Mouse (Mus musculus) lung, postnatal 0 days (tissue): ENCODE data around the gene Sstr2. TPM values are rescaled to one million over a fixed set of nuclear protein-coding genes. Genes with fewer than 3 reads are reported as not detected.

ENCODE experiments used
- ATAC-seq: fragments of 200-750 bp; cut with Nextera tagmentation; 2 replicates; pipeline ENCODE4 v1.8.0; 2017; ENCODE audit warnings: moderate library complexity
- DNase-seq: peaks from one replicate; pipeline ENCODE4 v3.0.0-alpha.2; 2016; ENCODE audit warnings: low spot score
- H3K27ac ChIP-seq: fragments of 300-500 bp; sonication (generic); 2 replicates; pipeline ENCODE4 v1.5.1; 2014; ENCODE audit warnings: antibody characterized with exemption, mild to moderate bottlenecking, low read length, mixed read lengths
- H3K27me3 ChIP-seq: fragments of 300-500 bp; sonication (generic); replicated peaks from 2 replicates; pipeline ENCODE4 v1.6.1; 2014; ENCODE audit warnings: low read length, mixed read lengths; ENCODE audit not compliant: insufficient read depth
- H3K36me3 ChIP-seq: fragments of 300-500 bp; sonication (generic); 2 replicates; pipeline ENCODE4 v1.6.1; 2014; ENCODE audit warnings: low read length, mixed read lengths; ENCODE audit not compliant: insufficient read depth
- H3K4me1 ChIP-seq: fragments of 300-500 bp; sonication (generic); 2 replicates; pipeline ENCODE4 v1.6.1; 2014; ENCODE audit warnings: antibody characterized with exemption, low read depth, low read length, mixed read lengths; ENCODE audit not compliant: insufficient read depth
- H3K4me2 ChIP-seq: fragments of 300-500 bp; sonication (generic); replicated peaks from 2 replicates; pipeline ENCODE4 v1.6.1; 2014; ENCODE audit warnings: low read depth, mild to moderate bottlenecking, low read length, moderate library complexity, mixed read lengths
- H3K4me3 ChIP-seq: fragments of 300-500 bp; sonication (generic); 2 replicates; pipeline ENCODE4 v1.5.1; 2014; ENCODE audit warnings: low read depth, low read length
- H3K9ac ChIP-seq: fragments of 300-500 bp; sonication (generic); replicated peaks from 2 replicates; pipeline ENCODE4 v1.6.1; 2014; ENCODE audit warnings: low read depth, mild to moderate bottlenecking
- H3K9me3 ChIP-seq: fragments of 300-500 bp; sonication (generic); 2 replicates; pipeline ENCODE4 v1.6.1; 2016; ENCODE audit warnings: low read length, mixed read lengths
- CTCF ChIP-seq: IDR thresholded peaks from 2 replicates; pipeline ENCODE4 v1.5.1; 2016; ENCODE audit warnings: antibody characterized with exemption, mild to moderate bottlenecking
- EP300 ChIP-seq: IDR thresholded peaks from 2 replicates; pipeline ENCODE4 v1.6.1; 2016; ENCODE audit warnings: antibody characterized with exemption, mild to moderate bottlenecking, control low read depth
- WGBS: fragments of 180-500 bp; shearing (Covaris S2); extraction: QIAGEN DNeasy Blood & Tissue Kit; methylation state at CpG from one replicate; pipeline ENCODE4 v1.1.7; 2014; 5-methylcytosine and 5-hydroxymethylcytosine counted together
- polyA plus RNA-seq: library from polyadenylated mRNA; unstranded; fragments of >200 nt; fragmentation: Nextera tagmentation; extraction: Ambion mirVana; gene quantifications from 2 replicates; pipeline ENCODE4 v1.2.1, GENCODE M21; 2015

Gene Sstr2
- polyA plus RNA-seq, 1 experiment from 2014 or later, result 3.9 TPM

DNA sequence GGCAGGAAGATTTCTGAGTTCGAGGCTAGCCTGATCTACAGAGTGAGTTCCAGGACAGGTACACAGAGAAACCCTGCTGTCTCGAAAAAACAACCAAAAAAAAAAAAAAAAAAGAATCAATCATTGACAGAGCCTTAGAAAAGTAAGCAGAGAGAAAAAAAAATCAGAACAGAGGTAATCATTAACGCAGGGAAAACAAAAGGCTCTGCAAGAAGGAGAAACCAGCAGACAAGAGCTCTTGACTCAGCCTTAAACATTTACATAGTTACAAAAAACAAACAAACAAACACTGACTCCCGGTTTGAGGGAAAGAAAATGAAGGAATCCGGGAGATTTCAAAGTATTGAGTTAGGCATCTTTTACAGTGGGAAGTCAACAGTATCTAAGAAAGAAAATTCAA, 9.6 kb upstream of the Sstr2 start:
- H3K4me3 ChIP-seq, result no peak overlapping the region
- H3K9ac ChIP-seq, result no peak overlapping the region
- H3K9me3 ChIP-seq, result no peaks in the 10 kb centered on the region
- H3K36me3 ChIP-seq, result no peaks in the 10 kb centered on the region
- no peak overlapping the region for H3K4me2 ChIP-seq
- 52% methylated on average over 5 of the region's 5 CpGs for WGBS
- no peaks in the 10 kb centered on the region; the same call in 1 of the 2 replicates for H3K4me1 ChIP-seq
- DNase-seq (peak; percentile 71), ATAC-seq (no peak)
- no peak overlapping the region for H3K27ac ChIP-seq
- TF ChIP-seq EP300, result no peak
- no peak for TF ChIP-seq CTCF
- no peaks in the 10 kb centered on the region for H3K27me3 ChIP-seq

DNA sequence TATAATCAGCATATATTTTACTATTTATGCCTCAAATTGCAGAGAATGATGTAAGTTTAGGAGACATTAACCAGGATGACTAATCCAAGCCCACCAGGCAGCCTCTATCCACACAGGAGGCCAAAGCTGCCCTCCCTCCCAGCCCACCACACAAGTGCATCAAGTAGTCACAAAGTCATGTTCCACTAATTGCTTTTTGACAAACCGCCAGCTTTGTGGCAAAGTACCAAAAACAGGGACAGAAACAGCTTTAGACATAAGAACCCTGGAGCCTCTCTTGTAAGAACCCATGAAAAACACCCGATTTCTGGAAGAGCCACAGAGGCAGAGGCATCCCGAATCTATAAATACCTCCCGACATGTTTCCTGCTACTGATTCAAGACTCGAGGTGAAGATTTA, 8.9 kb upstream of the Sstr2 start:
- Histone ChIP-seq H3K4me3 (no peak overlapping the region), H3K27ac (no peak overlapping the region), H3K9me3 (no peaks in the 10 kb centered on the region), H3K4me1 (no peaks in the 10 kb centered on the region; the same call in 1 of the 2 replicates), H3K36me3 (no peaks in the 10 kb centered on the region), H3K9ac (no peak overlapping the region), H3K4me2 (no peak overlapping the region), H3K27me3 (no peaks in the 10 kb centered on the region)
- TF ChIP-seq CTCF (no peak), EP300 (no peak)
- WGBS, result 42% methylated on average over 5 of the region's 5 CpGs
- ATAC-seq (no peak), DNase-seq (no peak)

GRCm38 (mm10) chr11:113611112-113611646, 8.0 kb upstream of the Sstr2 start:
- Histone ChIP-seq H3K36me3 (no peaks in the 10 kb centered on the region), H3K4me3 (no peak overlapping the region), H3K4me1 (no peaks in the 10 kb centered on the region; the same call in 1 of the 2 replicates), H3K9ac (no peak overlapping the region), H3K27ac (no peak overlapping the region), H3K27me3 (no peaks in the 10 kb centered on the region), H3K4me2 (no peak overlapping the region; the same call in 1 of the 2 replicates), H3K9me3 (no peaks in the 10 kb centered on the region)
- WGBS, result 45% methylated on average over 10 of the region's 10 CpGs
- DNase-seq, result no peak
- no peak for ATAC-seq
- TF ChIP-seq CTCF (no peak), EP300 (no peak)

- H3K4me1 ChIP-seq, result no peaks in the 10 kb centered on the region; the same call in 1 of the 2 replicates
- no peaks in the 10 kb centered on the region for H3K9me3 ChIP-seq
- 16% methylated on average over 24 of the region's 24 CpGs for WGBS
- H3K27ac ChIP-seq, result peak overlapping the region; percentile 11; the same call in 1 of the 2 replicates
- TF ChIP-seq CTCF (peak; percentile 79), EP300 (no peak)
- no peak overlapping the region for H3K9ac ChIP-seq
- H3K4me3 ChIP-seq, result 0 out of 2 replicates have a peak overlapping the region, but pooled peaks have one; percentile 3
- peak overlapping the region; percentile 38 for H3K4me2 ChIP-seq
- ATAC-seq, result peak; percentile 86
- no peaks in the 10 kb centered on the region for H3K36me3 ChIP-seq
- H3K27me3 ChIP-seq, result no peaks in the 10 kb centered on the region
- peak; percentile 79 for DNase-seq
Measured at GRCm38 (mm10) chr11:113611664-113612611, 7.2 kb upstream of the Sstr2 start.

GRCm38 (mm10) chr11:113614476-113614875, 4.7 kb upstream of the Sstr2 start:
- no peak for ATAC-seq
- no peak overlapping the region for H3K27ac ChIP-seq
- H3K27me3 ChIP-seq, result peaks cover 4% of the 10 kb centered on the region; the same call in 1 of the 2 replicates
- WGBS, result 59% methylated on average over 6 of the region's 6 CpGs
- no peak overlapping the region for H3K9ac ChIP-seq
- DNase-seq, result no peak
- no peaks in the 10 kb centered on the region for H3K36me3 ChIP-seq
- H3K4me3 ChIP-seq, result no peak overlapping the region
- no peak overlapping the region for H3K4me2 ChIP-seq
- H3K9me3 ChIP-seq, result no peaks in the 10 kb centered on the region
- no peak for TF ChIP-seq CTCF
- H3K4me1 ChIP-seq, result peaks cover 10% of the 10 kb centered on the region; the same call in 1 of the 2 replicates

GRCm38 (mm10) chr11:113617132-113617911, 1.8 kb upstream of the Sstr2 start:
- Histone ChIP-seq H3K36me3 (no peaks in the 10 kb centered on the region), H3K9me3 (no peaks in the 10 kb centered on the region), H3K27me3 (peaks cover 10% of the 10 kb centered on the region), H3K27ac (no peak overlapping the region), H3K4me1 (peaks cover 14% of the 10 kb centered on the region; the same call in 1 of the 2 replicates), H3K9ac (no peak overlapping the region), H3K4me2 (no peak overlapping the region), H3K4me3 (no peak overlapping the region)
- DNase-seq (peak; percentile 73), ATAC-seq (no peak)
- TF ChIP-seq EP300, result no peak
- TF ChIP-seq CTCF, result peak; percentile 64
- WGBS, result 40% methylated on average over 14 of the region's 14 CpGs
